Mouse (Mus musculus): ENCODE data around the gene Bpifb3. TPM values are rescaled to one million over a fixed set of nuclear protein-coding genes. Genes with fewer than 3 reads are reported as not detected.

The Bpifb3 gene
- not detected in 2 replicates for polyA plus RNA-seq (2015; fragmentation: Nextera tagmentation; extraction: Ambion mirVana)

GRCm38 (mm10) chr2:153917930-153918329 lies at the start of gene Bpifb3:
Gene Bpifb3, plus strand, starts transcription at chr2:153918230.
- Histone ChIP-seq H3K36me3 (no peaks in the 10 kb centered on the region), H3K4me2 (no peak within 1 kb of the TSS), H3K9ac (no peak within 1 kb of the TSS), H3K27ac (replicated peaks) (no peak within 1 kb of the TSS), H3K27me3 (no peaks in the 10 kb centered on the region), H3K4me1 (replicated peaks) (no peaks in the 10 kb centered on the region), H3K9me3 (no peaks in the 10 kb centered on the region), H3K4me3 (no peak within 1 kb of the TSS)
- WGBS, result 67% methylated on average over 8 of the region's 8 CpGs
- ATAC-seq (ENCODE audit: low FRiP score, low read depth), result no peak

- Histone ChIP-seq H3K27ac (replicated peaks) (no peak within 1 kb of the TSS), H3K9me3 (no peaks in the 10 kb centered on the region), H3K4me3 (no peak within 1 kb of the TSS), H3K9ac (no peak within 1 kb of the TSS), H3K4me1 (replicated peaks) (no peaks in the 10 kb centered on the region), H3K27me3 (no peaks in the 10 kb centered on the region), H3K36me3 (no peaks in the 10 kb centered on the region), H3K4me2 (no peak within 1 kb of the TSS)
- 85% methylated on average over 4 of the region's 4 CpGs for WGBS
- ATAC-seq (ENCODE audit: low FRiP score, low read depth), result no peak
Observed at GRCm38 (mm10) chr2:153870984-153871383, 47.0 kb upstream of the Bpifb3 start, which contains the start of gene Sun5. Gene Sun5, minus strand, starts transcription at chr2:153871084.

GRCm38 (mm10) chr2:153874745-153875144 lies 43.3 kb upstream of the Bpifb3 start, which contains the start of gene Bpifb2:
Gene Bpifb2, plus strand, starts transcription at chr2:153875045.
- no peak for ATAC-seq (ENCODE audit: low FRiP score, low read depth)
- Histone ChIP-seq H3K4me1 (replicated peaks) (no peaks in the 10 kb centered on the region), H3K27me3 (no peaks in the 10 kb centered on the region), H3K27ac (replicated peaks) (no peak within 1 kb of the TSS), H3K9ac (no peak within 1 kb of the TSS), H3K36me3 (no peaks in the 10 kb centered on the region), H3K4me3 (no peak within 1 kb of the TSS), H3K9me3 (no peaks in the 10 kb centered on the region), H3K4me2 (no peak within 1 kb of the TSS)
- WGBS, result 71% methylated on average over 9 of the region's 9 CpGs

- H3K9ac ChIP-seq, result no peak overlapping the region
- no peak overlapping the region for H3K4me2 ChIP-seq
- no peaks in the 10 kb centered on the region for H3K27me3 ChIP-seq
- H3K4me1 ChIP-seq (replicated peaks), result no peaks in the 10 kb centered on the region
- WGBS, result 84% methylated on average over 5 of the region's 5 CpGs
- no peak overlapping the region for H3K4me3 ChIP-seq
- H3K36me3 ChIP-seq, result no peaks in the 10 kb centered on the region
- ATAC-seq (ENCODE audit: low FRiP score, low read depth), result no peak
- no peaks in the 10 kb centered on the region for H3K9me3 ChIP-seq
- H3K27ac ChIP-seq (replicated peaks), result no peak overlapping the region
Observed at GRCm38 (mm10) chr2:153899111-153899510, 18.9 kb upstream of the Bpifb3 start.

- Histone ChIP-seq H3K36me3 (no peaks in the 10 kb centered on the region), H3K9me3 (no peaks in the 10 kb centered on the region), H3K4me3 (no peak within 1 kb of the TSS), H3K9ac (no peak within 1 kb of the TSS), H3K27me3 (no peaks in the 10 kb centered on the region), H3K4me1 (replicated peaks) (no peaks in the 10 kb centered on the region), H3K27ac (replicated peaks) (no peak within 1 kb of the TSS), H3K4me2 (no peak within 1 kb of the TSS)
- 75% methylated on average over 4 of the region's 4 CpGs for WGBS
- no peak for ATAC-seq (ENCODE audit: low FRiP score, low read depth)
Observed at GRCm38 (mm10) chr2:153900088-153900487, 17.9 kb upstream of the Bpifb3 start, which contains the start of gene Bpifb6. Gene Bpifb6, plus strand, starts transcription at chr2:153900388.

- no peak overlapping the region for H3K9ac ChIP-seq
- no peaks in the 10 kb centered on the region for H3K27me3 ChIP-seq
- H3K36me3 ChIP-seq, result no peaks in the 10 kb centered on the region
- H3K4me2 ChIP-seq, result no peak overlapping the region
- H3K4me1 ChIP-seq (replicated peaks), result no peaks in the 10 kb centered on the region
- H3K27ac ChIP-seq (replicated peaks), result no peak overlapping the region
- WGBS, result 70% methylated on average over 6 of the region's 6 CpGs
- no peak for ATAC-seq (ENCODE audit: low FRiP score, low read depth)
- no peaks in the 10 kb centered on the region for H3K9me3 ChIP-seq
- no peak overlapping the region for H3K4me3 ChIP-seq
Observed at GRCm38 (mm10) chr2:153902726-153903125, 15.3 kb upstream of the Bpifb3 start.

GRCm38 (mm10) chr2:153906626-153907025 lies 11.4 kb upstream of the Bpifb3 start:
- ATAC-seq (ENCODE audit: low FRiP score, low read depth), result no peak
- Histone ChIP-seq H3K9ac (no peak overlapping the region), H3K4me2 (no peak overlapping the region), H3K27me3 (no peaks in the 10 kb centered on the region), H3K4me1 (replicated peaks) (no peaks in the 10 kb centered on the region), H3K4me3 (no peak overlapping the region), H3K9me3 (no peaks in the 10 kb centered on the region), H3K27ac (replicated peaks) (no peak overlapping the region), H3K36me3 (no peaks in the 10 kb centered on the region)
- 94% methylated on average over 4 of the region's 4 CpGs for WGBS

GRCm38 (mm10) chr2:153914151-153914550 lies 3.9 kb upstream of the Bpifb3 start:
- no peaks in the 10 kb centered on the region for H3K9me3 ChIP-seq
- H3K4me1 ChIP-seq (replicated peaks), result no peaks in the 10 kb centered on the region
- H3K9ac ChIP-seq, result no peak overlapping the region
- no peaks in the 10 kb centered on the region for H3K27me3 ChIP-seq
- no peak overlapping the region for H3K27ac ChIP-seq (replicated peaks)
- H3K36me3 ChIP-seq, result no peaks in the 10 kb centered on the region
- 67% methylated on average over 5 of the region's 5 CpGs for WGBS
- ATAC-seq (ENCODE audit: low FRiP score, low read depth), result peak; percentile 54; the same call in 1 of the 2 replicates
- H3K4me3 ChIP-seq, result no peak overlapping the region
- H3K4me2 ChIP-seq, result no peak overlapping the region

GRCm38 (mm10) chr2:153921246-153921645 lies 3.2 kb downstream of the Bpifb3 start:
- Histone ChIP-seq H3K4me2 (no peak overlapping the region), H3K4me3 (no peak overlapping the region), H3K4me1 (replicated peaks) (no peaks in the 10 kb centered on the region), H3K27me3 (no peaks in the 10 kb centered on the region), H3K9ac (no peak overlapping the region), H3K36me3 (no peaks in the 10 kb centered on the region), H3K9me3 (no peaks in the 10 kb centered on the region), H3K27ac (replicated peaks) (no peak overlapping the region)
- ATAC-seq (ENCODE audit: low FRiP score, low read depth), result no peak
- 91% methylated on average over 6 of the region's 6 CpGs for WGBS

GRCm38 (mm10) chr2:153929871-153930413 lies 11.9 kb downstream of the Bpifb3 start:
- Histone ChIP-seq H3K27ac (replicated peaks) (no peak overlapping the region), H3K36me3 (no peaks in the 10 kb centered on the region), H3K9ac (no peak overlapping the region), H3K4me3 (no peak overlapping the region), H3K4me1 (replicated peaks) (peaks cover 7% of the 10 kb centered on the region), H3K27me3 (no peaks in the 10 kb centered on the region), H3K4me2 (no peak overlapping the region), H3K9me3 (no peaks in the 10 kb centered on the region)
- ATAC-seq (ENCODE audit: low FRiP score, low read depth), result no peak
- WGBS, result 48% methylated on average over 3 of the region's 3 CpGs

- Histone ChIP-seq H3K4me3 (no peak overlapping the region), H3K27ac (replicated peaks) (no peak overlapping the region), H3K27me3 (no peaks in the 10 kb centered on the region), H3K36me3 (no peaks in the 10 kb centered on the region), H3K4me2 (no peak overlapping the region), H3K4me1 (replicated peaks) (peaks cover 7% of the 10 kb centered on the region), H3K9me3 (no peaks in the 10 kb centered on the region), H3K9ac (no peak overlapping the region)
- WGBS, result 43% methylated on average over 6 of the region's 6 CpGs
- peak; percentile 54; the same call in 1 of the 2 replicates for ATAC-seq (ENCODE audit: low FRiP score, low read depth)
Observed at GRCm38 (mm10) chr2:153931125-153931524, 13.1 kb downstream of the Bpifb3 start.

- Histone ChIP-seq H3K27me3 (no peaks in the 10 kb centered on the region), H3K9ac (no peak overlapping the region), H3K4me3 (no peak overlapping the region), H3K27ac (replicated peaks) (no peak overlapping the region), H3K4me1 (replicated peaks) (peaks cover 7% of the 10 kb centered on the region), H3K9me3 (no peaks in the 10 kb centered on the region), H3K4me2 (no peak overlapping the region), H3K36me3 (no peaks in the 10 kb centered on the region)
- 37% methylated on average over 6 of the region's 6 CpGs for WGBS
- no peak for ATAC-seq (ENCODE audit: low FRiP score, low read depth)
Observed at GRCm38 (mm10) chr2:153933311-153933710, 15.3 kb downstream of the Bpifb3 start.

- Histone ChIP-seq H3K4me1 (replicated peaks) (peaks cover 7% of the 10 kb centered on the region), H3K4me3 (no peak overlapping the region), H3K9ac (no peak overlapping the region), H3K27ac (replicated peaks) (no peak overlapping the region), H3K36me3 (no peaks in the 10 kb centered on the region), H3K4me2 (no peak overlapping the region), H3K27me3 (no peaks in the 10 kb centered on the region), H3K9me3 (no peaks in the 10 kb centered on the region)
- WGBS, result 95% methylated on average over 6 of the region's 6 CpGs
- no peak for ATAC-seq (ENCODE audit: low FRiP score, low read depth)
Observed at GRCm38 (mm10) chr2:153935348-153935747, 17.3 kb downstream of the Bpifb3 start.

All from hindbrain, embryonic 15.5 days (tissue).